Mouse (Mus musculus): ENCODE measurements around the gene Cpsf3. TPM values are rescaled to one million over a fixed set of nuclear protein-coding genes. Genes with fewer than 3 reads are reported as not detected.
A peak's percentile ranks its signal among the peaks of the same experiment; 100 is the strongest.

The Cpsf3 gene
- polyA plus RNA-seq (2016; fragmentation: Nextera tagmentation; extraction: Ambion mirVana) = 137 and 140 TPM in 2 replicates

DNA sequence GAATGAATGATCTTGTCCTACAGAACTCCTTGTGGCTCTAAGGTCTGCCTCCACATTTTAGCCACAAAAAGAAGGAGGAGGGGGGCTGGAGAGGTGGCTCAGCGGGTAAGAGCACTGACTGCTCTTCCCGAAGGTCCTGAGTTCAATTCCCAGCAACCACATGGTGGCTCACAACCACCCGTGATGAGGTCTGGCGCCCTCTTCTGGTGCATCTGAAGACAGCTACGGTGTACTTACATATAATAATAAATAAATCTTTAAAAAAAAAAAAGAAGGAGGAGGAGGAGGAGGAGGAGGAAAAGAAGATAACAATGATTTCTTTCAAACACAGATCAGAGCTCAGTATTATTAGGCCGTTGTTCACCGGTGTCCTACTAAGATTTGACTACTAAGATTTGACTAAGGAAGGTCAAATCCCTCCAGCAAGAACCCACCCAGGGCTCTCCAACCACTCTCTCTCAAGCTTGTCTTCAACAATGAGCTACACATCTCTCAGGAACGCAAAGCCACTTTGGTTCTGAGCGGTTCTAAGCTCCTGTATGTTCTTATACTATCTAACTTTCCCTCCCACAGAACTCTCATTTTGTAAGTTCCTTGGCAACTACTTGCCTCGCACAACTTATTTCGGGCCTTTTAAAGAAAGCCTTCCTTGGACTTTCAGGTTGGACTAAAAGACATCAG is at the start of gene Cpsf3:
Cpsf3 (plus strand) TSS at position 631 of the 681 bp plus-strand sequence.
- no peak for DNase-seq (ENCODE audit: low spot score)
- peaks cover 18% of the 10 kb centered on the region for H3K4me1 ChIP-seq
- H3K27me3 ChIP-seq (ENCODE audit: low read depth, poor library complexity, severe bottlenecking) = no peaks in the 10 kb centered on the region
- peaks cover 18% of the 10 kb centered on the region for H3K36me3 ChIP-seq
- 56% methylated on average over 11 of the region's 11 CpGs for WGBS
- H3K9me3 ChIP-seq (replicated peaks) = no peaks in the 10 kb centered on the region
- H3K27ac ChIP-seq = peak within 1 kb of the TSS; percentile 93
- peak within 1 kb of the TSS; percentile 86 for H3K4me3 ChIP-seq

DNA sequence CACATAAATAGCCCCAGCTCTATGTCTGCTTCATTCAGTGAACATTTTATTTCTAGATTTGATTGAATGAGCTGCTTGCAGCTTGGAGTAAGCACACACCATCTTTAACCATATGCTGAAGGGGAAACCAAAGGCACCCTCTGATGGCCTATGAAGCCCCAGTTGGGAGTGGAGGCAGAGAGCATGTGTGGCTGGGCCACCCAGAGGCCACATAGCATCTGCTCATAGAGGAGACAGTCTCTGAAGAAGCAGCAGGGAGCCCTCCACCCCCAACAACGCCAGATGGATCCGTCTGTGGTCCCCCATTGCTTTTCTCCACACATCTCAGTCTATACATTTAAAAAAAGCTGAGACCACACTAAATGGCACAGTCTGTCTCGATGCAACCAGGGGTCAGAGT is 43.2 kb upstream of the Cpsf3 start:
- Histone ChIP-seq H3K9me3 (replicated peaks) (no peaks in the 10 kb centered on the region), H3K4me1 (no peaks in the 10 kb centered on the region), H3K4me3 (no peak overlapping the region), H3K36me3 (peaks cover 92% of the 10 kb centered on the region), H3K27ac (no peak overlapping the region), H3K27me3 (ENCODE audit: low read depth, poor library complexity, severe bottlenecking) (no peaks in the 10 kb centered on the region)
- DNase-seq (ENCODE audit: low spot score) = no peak
- WGBS = 88% methylated on average over 3 of the region's 3 CpGs

DNA sequence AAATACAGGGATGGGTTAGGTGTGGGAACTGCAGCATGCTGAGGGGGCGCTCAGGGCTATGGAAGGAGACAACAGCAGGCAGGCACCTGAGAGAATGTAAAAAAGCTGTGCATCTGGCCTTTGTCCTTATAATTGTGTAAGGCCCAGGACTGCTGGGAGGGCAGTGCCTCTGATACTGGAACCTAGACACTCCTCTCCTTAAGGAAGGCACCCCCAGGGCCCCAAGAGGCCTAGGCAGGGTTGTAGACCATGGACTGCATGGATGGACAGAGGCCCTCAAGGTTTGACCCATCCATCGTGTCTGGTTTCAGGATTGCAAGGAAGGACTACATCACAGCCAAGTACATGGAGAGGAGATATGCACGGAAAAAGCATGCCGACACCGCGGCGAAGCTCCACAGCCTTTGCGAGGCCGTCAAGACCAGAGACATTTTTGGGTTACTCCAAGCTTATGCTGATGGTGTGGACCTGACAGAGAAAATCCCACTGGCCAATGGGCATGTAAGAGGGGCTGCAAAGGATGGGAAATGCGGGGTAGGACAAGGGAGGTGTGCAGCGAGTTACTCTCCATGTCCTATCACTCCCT is 40.7 kb upstream of the Cpsf3 start:
- no peak for DNase-seq (ENCODE audit: low spot score)
- H3K36me3 ChIP-seq = peaks cover 91% of the 10 kb centered on the region
- no peaks in the 10 kb centered on the region for H3K9me3 ChIP-seq (replicated peaks)
- H3K4me3 ChIP-seq = no peak overlapping the region
- no peaks in the 10 kb centered on the region for H3K4me1 ChIP-seq
- WGBS = 97% methylated on average over 11 of the region's 11 CpGs
- H3K27me3 ChIP-seq (ENCODE audit: low read depth, poor library complexity, severe bottlenecking) = no peaks in the 10 kb centered on the region
- H3K27ac ChIP-seq = no peak overlapping the region

DNA sequence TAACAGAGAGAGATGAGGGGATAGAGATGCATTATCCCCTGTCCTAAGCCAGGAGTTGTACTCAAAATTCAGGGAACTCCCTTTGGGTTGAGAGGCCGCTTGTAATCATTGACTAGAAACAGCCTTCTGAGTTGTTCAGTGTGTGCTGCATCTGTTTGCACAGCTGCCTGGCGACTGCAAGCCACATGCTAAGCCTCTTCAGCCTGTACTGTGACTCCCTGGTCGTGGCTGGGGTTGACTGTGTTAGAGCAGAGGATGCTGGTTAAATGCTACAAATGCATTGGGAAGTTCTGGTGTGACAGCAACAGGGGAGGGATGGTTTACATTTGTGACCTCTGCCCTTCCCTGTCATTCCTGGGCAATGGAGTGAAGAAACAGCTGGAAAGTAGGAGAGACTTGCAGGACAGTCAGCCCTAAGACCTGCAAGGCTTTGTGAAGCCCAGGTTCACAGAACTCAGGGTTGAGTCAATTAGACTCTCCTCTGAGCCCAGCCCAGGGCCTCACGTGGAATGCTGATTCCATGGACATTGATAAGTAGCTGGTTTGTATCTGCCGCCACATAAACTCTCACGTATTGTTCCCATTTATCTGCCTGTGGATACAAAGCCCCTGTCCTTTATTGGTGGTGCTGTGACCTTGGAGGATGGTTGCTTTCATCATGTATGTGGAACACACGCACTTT is 37.3 kb upstream of the Cpsf3 start:
- no peak overlapping the region for H3K27ac ChIP-seq
- H3K4me3 ChIP-seq = no peak overlapping the region
- H3K36me3 ChIP-seq = peaks cover 99% of the 10 kb centered on the region
- no peaks in the 10 kb centered on the region for H3K9me3 ChIP-seq (replicated peaks)
- H3K4me1 ChIP-seq = no peaks in the 10 kb centered on the region
- no peak for DNase-seq (ENCODE audit: low spot score)
- 86% methylated on average over 7 of the region's 7 CpGs for WGBS
- no peaks in the 10 kb centered on the region for H3K27me3 ChIP-seq (ENCODE audit: low read depth, poor library complexity, severe bottlenecking)

- no peaks in the 10 kb centered on the region for H3K9me3 ChIP-seq (replicated peaks)
- H3K36me3 ChIP-seq = peaks cover 99% of the 10 kb centered on the region
- H3K27me3 ChIP-seq (ENCODE audit: low read depth, poor library complexity, severe bottlenecking) = no peaks in the 10 kb centered on the region
- H3K27ac ChIP-seq = no peak overlapping the region
- no peak for DNase-seq (ENCODE audit: low spot score)
- no peaks in the 10 kb centered on the region for H3K4me1 ChIP-seq
- 88% methylated on average over 6 of the region's 6 CpGs for WGBS
- no peak overlapping the region for H3K4me3 ChIP-seq
These were observed 24.5 kb upstream of the Cpsf3 start for GRCm38 (mm10) chr12:21260494-21261256.

GRCm38 (mm10) chr12:21261521-21261920 is 23.7 kb upstream of the Cpsf3 start:
- Histone ChIP-seq H3K4me1 (no peaks in the 10 kb centered on the region), H3K27ac (no peak overlapping the region), H3K27me3 (ENCODE audit: low read depth, poor library complexity, severe bottlenecking) (no peaks in the 10 kb centered on the region), H3K4me3 (no peak overlapping the region), H3K9me3 (replicated peaks) (no peaks in the 10 kb centered on the region), H3K36me3 (peaks cover 99% of the 10 kb centered on the region)
- no peak for DNase-seq (ENCODE audit: low spot score)
- 91% methylated on average over 4 of the region's 4 CpGs for WGBS

DNA sequence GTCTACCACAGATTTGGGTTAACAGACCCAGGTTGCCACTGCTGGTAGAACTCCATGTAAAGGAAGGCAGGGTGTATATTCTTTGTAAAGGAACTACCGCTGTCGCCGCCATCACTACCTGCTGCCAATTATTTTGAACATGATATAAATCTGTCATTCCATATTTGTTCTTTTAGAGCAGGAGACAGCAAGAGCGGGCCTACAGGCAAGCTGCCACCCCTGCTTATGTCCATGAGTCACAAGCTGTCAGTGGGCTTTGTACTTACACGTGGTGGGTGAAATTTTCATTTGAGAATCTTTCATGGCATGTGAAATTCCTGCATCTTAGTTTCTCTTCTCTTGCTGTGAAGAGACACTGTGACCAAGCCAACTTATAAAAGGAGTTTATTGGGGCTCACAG is 21.9 kb upstream of the Cpsf3 start:
- Histone ChIP-seq H3K9me3 (replicated peaks) (no peaks in the 10 kb centered on the region), H3K27ac (no peak overlapping the region), H3K4me1 (no peaks in the 10 kb centered on the region), H3K27me3 (ENCODE audit: low read depth, poor library complexity, severe bottlenecking) (no peaks in the 10 kb centered on the region), H3K36me3 (peaks cover 99% of the 10 kb centered on the region), H3K4me3 (no peak overlapping the region)
- DNase-seq (ENCODE audit: low spot score) = no peak
- WGBS = 95% methylated on average over 5 of the region's 5 CpGs

DNA sequence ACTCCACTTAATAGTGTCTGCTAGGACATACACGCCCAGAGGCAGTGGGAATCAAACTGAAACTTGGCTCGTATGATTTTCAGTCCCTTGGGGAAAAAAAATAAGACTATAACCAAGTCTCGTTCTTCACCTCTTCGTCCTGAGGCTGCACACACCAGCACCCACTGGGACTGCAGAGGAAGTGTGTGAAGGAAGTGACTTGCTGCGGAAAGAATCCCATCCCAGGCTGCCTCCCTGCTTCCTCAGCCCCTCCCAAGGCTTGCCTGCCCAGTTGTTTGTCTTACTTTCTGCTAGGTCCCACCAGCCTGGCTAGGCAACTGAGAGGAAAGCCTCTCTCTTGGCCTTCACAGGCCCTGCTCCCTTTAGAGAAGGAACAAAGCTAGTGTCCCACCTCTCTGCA is 20.9 kb upstream of the Cpsf3 start:
- DNase-seq (ENCODE audit: low spot score) = no peak
- Histone ChIP-seq H3K27ac (no peak overlapping the region), H3K9me3 (replicated peaks) (no peaks in the 10 kb centered on the region), H3K27me3 (ENCODE audit: low read depth, poor library complexity, severe bottlenecking) (no peaks in the 10 kb centered on the region), H3K4me3 (no peak overlapping the region), H3K36me3 (peaks cover 99% of the 10 kb centered on the region), H3K4me1 (no peaks in the 10 kb centered on the region)
- 91% methylated on average over 5 of the region's 5 CpGs for WGBS

DNA sequence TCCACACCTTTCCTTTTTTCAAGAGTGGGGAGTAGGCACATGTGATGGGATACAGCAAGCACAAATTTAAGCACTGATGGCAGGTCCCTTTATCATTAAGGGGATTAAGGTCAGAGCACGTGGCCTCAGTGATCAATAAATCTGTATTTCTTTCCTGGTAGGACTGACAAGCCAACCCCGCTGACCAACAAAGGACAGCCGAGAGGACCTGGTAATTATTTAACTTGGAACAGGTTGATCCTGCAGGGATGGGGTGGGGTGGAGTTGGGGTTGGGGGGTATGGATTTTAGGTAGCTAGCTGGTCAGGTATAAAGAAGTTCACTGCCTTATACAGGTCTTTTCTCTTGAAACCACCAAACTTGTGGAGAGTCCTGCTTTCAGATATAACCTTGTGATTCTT is 20.2 kb upstream of the Cpsf3 start:
- H3K9me3 ChIP-seq (replicated peaks) = no peaks in the 10 kb centered on the region
- H3K27ac ChIP-seq = no peak overlapping the region
- H3K4me3 ChIP-seq = no peak overlapping the region
- no peaks in the 10 kb centered on the region for H3K27me3 ChIP-seq (ENCODE audit: low read depth, poor library complexity, severe bottlenecking)
- 74% methylated on average over 3 of the region's 3 CpGs for WGBS
- no peak for DNase-seq (ENCODE audit: low spot score)
- H3K36me3 ChIP-seq = peaks cover 99% of the 10 kb centered on the region
- no peaks in the 10 kb centered on the region for H3K4me1 ChIP-seq

GRCm38 (mm10) chr12:21265501-21265900 is 19.7 kb upstream of the Cpsf3 start:
- no peaks in the 10 kb centered on the region for H3K27me3 ChIP-seq (ENCODE audit: low read depth, poor library complexity, severe bottlenecking)
- no peaks in the 10 kb centered on the region for H3K9me3 ChIP-seq (replicated peaks)
- no peak for DNase-seq (ENCODE audit: low spot score)
- H3K4me1 ChIP-seq = no peaks in the 10 kb centered on the region
- no peak overlapping the region for H3K4me3 ChIP-seq
- H3K36me3 ChIP-seq = peaks cover 99% of the 10 kb centered on the region
- 94% methylated on average over 4 of the region's 4 CpGs for WGBS
- H3K27ac ChIP-seq = no peak overlapping the region; the same call in 1 of the 2 replicates

- no peak overlapping the region for H3K4me3 ChIP-seq
- no peak overlapping the region for H3K27ac ChIP-seq
- H3K9me3 ChIP-seq (replicated peaks) = no peaks in the 10 kb centered on the region
- no peaks in the 10 kb centered on the region for H3K4me1 ChIP-seq
- H3K27me3 ChIP-seq (ENCODE audit: low read depth, poor library complexity, severe bottlenecking) = no peaks in the 10 kb centered on the region
- H3K36me3 ChIP-seq = peaks cover 100% of the 10 kb centered on the region
- 80% methylated on average over 14 of the region's 14 CpGs for WGBS
- peak; percentile 57 for DNase-seq (ENCODE audit: low spot score)
These were observed 19.0 kb upstream of the Cpsf3 start for GRCm38 (mm10) chr12:21265946-21266783.

DNA sequence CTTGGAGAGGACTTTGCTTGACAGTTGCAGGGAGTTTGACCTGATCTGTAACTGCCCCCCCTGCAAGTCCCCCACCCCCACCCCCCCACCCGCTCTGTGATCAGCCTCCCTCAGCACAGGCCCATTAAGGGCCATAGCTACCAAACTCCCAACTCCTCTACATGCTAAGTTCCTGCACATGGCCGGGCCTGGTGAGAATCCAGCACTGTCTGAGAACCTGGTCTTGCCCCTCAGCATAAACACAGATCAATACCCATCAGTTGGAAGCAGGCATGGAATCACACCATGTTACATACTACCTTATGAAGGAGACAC is 18.4 kb upstream of the Cpsf3 start:
- DNase-seq (ENCODE audit: low spot score) = no peak
- Histone ChIP-seq H3K27ac (no peak overlapping the region), H3K9me3 (replicated peaks) (no peaks in the 10 kb centered on the region), H3K4me3 (no peak overlapping the region), H3K4me1 (no peaks in the 10 kb centered on the region), H3K27me3 (ENCODE audit: low read depth, poor library complexity, severe bottlenecking) (no peaks in the 10 kb centered on the region), H3K36me3 (peaks cover 100% of the 10 kb centered on the region)
- WGBS = 79% methylated on average over 2 of the region's 2 CpGs

Measured in limb, embryonic 10.5 days (tissue).